Mouse (Mus musculus) lung, postnatal 0 days (tissue): ENCODE results near the gene Eif4e3.

Experiments used
- CTCF ChIP-seq: IDR thresholded peaks from 2 replicates; pipeline ENCODE4 v1.5.1; 2016; ENCODE audit warnings: antibody characterized with exemption, mild to moderate bottlenecking
- EP300 ChIP-seq: IDR thresholded peaks from 2 replicates; pipeline ENCODE4 v1.6.1; 2016; ENCODE audit warnings: antibody characterized with exemption, mild to moderate bottlenecking, control low read depth

GRCm38 (mm10) chr6:99656088-99656487, 10.5 kb downstream of the Eif4e3 start:
- TF ChIP-seq EP300 (no peak), CTCF (no peak)
